Mouse (Mus musculus): ENCODE measurements around the gene Mchr1.

- no peak for TF ChIP-seq POLR2A (IDR thresholded peaks at IDR 0.05; ENCODE audit: borderline replicate concordance, control insufficient read depth, low read depth, low read length)
- no peak for TF ChIP-seq CTCF (IDR thresholded peaks at IDR 0.05; ENCODE audit: control insufficient read depth, insufficient read depth, low read length)
These were observed 38.1 kb upstream of the Mchr1 start for GRCm38 (mm10) chr15:81197197-81197596.
